ENCODE assay signal across 17 mouse cellular contexts in genomic region chr13:38515431-38515830, GRCm38 (mm10). TPM values are rescaled to one million over a fixed set of nuclear protein-coding genes. Genes with fewer than 3 reads are reported as not detected.
A peak's percentile ranks its signal among the peaks of the same experiment; 100 is the strongest.
DNase-seq lines count a peak whose midpoint lies in the region; ATAC-seq lines count a peak whose summit lies in the region.
"Had no signal": no experiment of that assay in that cellular context is flagged by ENCODE, and none has a peak within 500 bp of the region (broad histone marks: within the 10 kb centered on the region; RNA-seq: fewer than 3 reads in every experiment).

No protein-coding gene starts in this region.

- peaks cover 74% of the 10 kb centered on the region for H3K36me3 ChIP-seq in liver, embryonic 15.5 days (replicated peaks)
- H3K36me3 ChIP-seq in intestine, embryonic 15.5 days: peaks cover 41% of the 10 kb centered on the region
- peaks cover 92% of the 10 kb centered on the region for H3K36me3 ChIP-seq in kidney, embryonic 15.5 days
- peaks cover 42% of the 10 kb centered on the region for H3K36me3 ChIP-seq in stomach, embryonic 15.5 days
- H3K36me3 ChIP-seq in forebrain, embryonic 11.5 days (ENCODE audit: control insufficient read depth, insufficient read depth, low read length): no peaks in the 10 kb centered on the region; the same call in 1 of the 2 replicates

- no peak for DNase-seq in liver
- DNase-seq in heart, postnatal 25 days (ENCODE audit: low spot score): no peak
- no peak for DNase-seq in forebrain, embryonic 11.5 days (ENCODE audit: low spot score)
- DNase-seq: cerebellum, adult 9-11 months; embryo, embryonic 11 days; gastrocnemius, adult 2 months; heart, adult 11 months; thymus, postnatal 14 days had no signal

- ATAC-seq in liver, embryonic 15.5 days (ENCODE audit: insufficient read depth): peak; percentile 57; the same call in 1 of the 2 replicates
- ATAC-seq in intestine, embryonic 15.5 days: peak; percentile 80
- ATAC-seq in kidney, embryonic 15.5 days (replicated peaks; ENCODE audit: low FRiP score): 0 out of 2 replicates have a peak, but pooled peaks have one; percentile 56
- peak; percentile 74 for ATAC-seq in stomach, embryonic 15.5 days (ENCODE audit: insufficient read depth, low FRiP score, low read depth)
- ATAC-seq in forebrain, embryonic 11.5 days (replicated peaks; ENCODE audit: low FRiP score): no peak
- ATAC-seq: forebrain, embryonic 13.5 days had no signal

- H3K27ac ChIP-seq in liver, embryonic 15.5 days (replicated peaks): no peak overlapping the region
- no peak overlapping the region for H3K27ac ChIP-seq in intestine, embryonic 15.5 days
- no peak overlapping the region for H3K27ac ChIP-seq in kidney, embryonic 15.5 days
- no peak overlapping the region for H3K27ac ChIP-seq in stomach, embryonic 15.5 days
- no peak overlapping the region for H3K27ac ChIP-seq in forebrain, embryonic 11.5 days (ENCODE audit: low read depth, low read length)
- H3K27ac ChIP-seq: forebrain, embryonic 13.5 days; gastrocnemius, adult 2 months; heart, embryonic 15.5 days; left cerebral cortex, adult 2 months; limb, embryonic 12.5 days; midbrain, embryonic 10.5 days had no signal

- H3K27me3 ChIP-seq in liver, embryonic 15.5 days: no peaks in the 10 kb centered on the region
- H3K27me3 ChIP-seq in intestine, embryonic 15.5 days (replicated peaks): no peaks in the 10 kb centered on the region
- H3K27me3 ChIP-seq in kidney, embryonic 15.5 days: no peaks in the 10 kb centered on the region
- no peaks in the 10 kb centered on the region for H3K27me3 ChIP-seq in stomach, embryonic 15.5 days (replicated peaks)
- no peaks in the 10 kb centered on the region for H3K27me3 ChIP-seq in forebrain, embryonic 11.5 days (ENCODE audit: control insufficient read depth, insufficient read depth, low read length)
- H3K27me3 ChIP-seq: forebrain, embryonic 13.5 days; heart, embryonic 15.5 days; limb, embryonic 12.5 days had no signal

- H3K9me3 ChIP-seq in liver, embryonic 15.5 days (replicated peaks): no peaks in the 10 kb centered on the region
- H3K9me3 ChIP-seq in intestine, embryonic 15.5 days: no peaks in the 10 kb centered on the region
- H3K9me3 ChIP-seq in kidney, embryonic 15.5 days (replicated peaks): no peaks in the 10 kb centered on the region
- no peaks in the 10 kb centered on the region for H3K9me3 ChIP-seq in stomach, embryonic 15.5 days
- H3K9me3 ChIP-seq in forebrain, embryonic 11.5 days (ENCODE audit: control insufficient read depth, low read length): no peaks in the 10 kb centered on the region
- H3K9me3 ChIP-seq: forebrain, embryonic 13.5 days; heart, embryonic 15.5 days; limb, embryonic 12.5 days; midbrain, embryonic 10.5 days had no signal

- H3K9ac ChIP-seq in liver, embryonic 15.5 days: no peak overlapping the region
- no peak overlapping the region for H3K9ac ChIP-seq in intestine, embryonic 15.5 days
- H3K9ac ChIP-seq in kidney, embryonic 15.5 days: no peak overlapping the region
- H3K9ac ChIP-seq in stomach, embryonic 15.5 days: no peak overlapping the region
- H3K9ac ChIP-seq in forebrain, embryonic 11.5 days (ENCODE audit: low read length): no peak overlapping the region
- H3K9ac ChIP-seq: forebrain, embryonic 13.5 days; heart, embryonic 15.5 days; limb, embryonic 12.5 days had no signal

- H3K4me3 ChIP-seq in liver, embryonic 15.5 days (replicated peaks): no peak overlapping the region
- H3K4me3 ChIP-seq in intestine, embryonic 15.5 days (replicated peaks): no peak overlapping the region
- H3K4me3 ChIP-seq in kidney, embryonic 15.5 days (replicated peaks): no peak overlapping the region
- no peak overlapping the region for H3K4me3 ChIP-seq in stomach, embryonic 15.5 days (replicated peaks)
- no peak overlapping the region for H3K4me3 ChIP-seq in forebrain, embryonic 11.5 days (ENCODE audit: low read depth, low read length)
- H3K4me3 ChIP-seq: forebrain, embryonic 13.5 days; gastrocnemius, adult 2 months; heart, embryonic 15.5 days; left cerebral cortex, adult 2 months; limb, embryonic 12.5 days; midbrain, embryonic 10.5 days had no signal

- no peak overlapping the region for H3K4me2 ChIP-seq in liver, embryonic 15.5 days
- H3K4me2 ChIP-seq in intestine, embryonic 15.5 days (replicated peaks): no peak overlapping the region
- no peak overlapping the region for H3K4me2 ChIP-seq in kidney, embryonic 15.5 days
- no peak overlapping the region for H3K4me2 ChIP-seq in stomach, embryonic 15.5 days
- no peak overlapping the region for H3K4me2 ChIP-seq in forebrain, embryonic 11.5 days (ENCODE audit: low read depth, low read length, severe bottlenecking)
- H3K4me2 ChIP-seq: forebrain, embryonic 13.5 days; heart, embryonic 15.5 days; limb, embryonic 12.5 days had no signal

- H3K4me1 ChIP-seq in liver, embryonic 15.5 days (replicated peaks): 0 out of 2 replicates have a peak, but pooled peaks cover 7% of the 10 kb centered on the region
- H3K4me1 ChIP-seq in intestine, embryonic 15.5 days (replicated peaks): no peaks in the 10 kb centered on the region
- 0 out of 2 replicates have a peak, but pooled peaks cover 5% of the 10 kb centered on the region for H3K4me1 ChIP-seq in kidney, embryonic 15.5 days
- H3K4me1 ChIP-seq in stomach, embryonic 15.5 days: no peaks in the 10 kb centered on the region
- no peaks in the 10 kb centered on the region for H3K4me1 ChIP-seq in forebrain, embryonic 11.5 days (replicated peaks; ENCODE audit: control insufficient read depth, insufficient read depth, low read length)
- H3K4me1 ChIP-seq: forebrain, embryonic 13.5 days; heart, embryonic 15.5 days; limb, embryonic 12.5 days; midbrain, embryonic 10.5 days had no signal

- 71% methylated on average over 2 of the region's 2 CpGs for WGBS in liver, embryonic 15.5 days (ENCODE audit: insufficient replicate concordance)
- WGBS in intestine, embryonic 15.5 days: 69% methylated on average over 2 of the region's 2 CpGs
- 78% methylated on average over 2 of the region's 2 CpGs for WGBS in kidney, embryonic 15.5 days
- WGBS in stomach, embryonic 15.5 days: 63% methylated on average over 2 of the region's 2 CpGs
- 92% methylated on average over 2 of the region's 2 CpGs for WGBS in forebrain, embryonic 11.5 days

- intact Hi-C loops in heart, postnatal 25 days (cut with DNase I): no loop called here

RNA-seq across cellular contexts. Expression of gene Txndc5, which starts 13.2 kb away (rescaled TPM):
- polyA plus RNA-seq in liver, embryonic 15.5 days (2015; fragmentation: Nextera tagmentation; extraction: Ambion mirVana): 79.1 and 92.0 TPM in 2 replicates
- 245 and 256 TPM in 2 replicates for polyA plus RNA-seq in intestine, embryonic 15.5 days (2015; fragmentation: Nextera tagmentation; extraction: Ambion mirVana)
- 264 and 277 TPM in 2 replicates for polyA plus RNA-seq in kidney, embryonic 15.5 days (2015; fragmentation: Nextera tagmentation; extraction: Ambion mirVana)
- polyA plus RNA-seq in stomach, embryonic 15.5 days (2015; fragmentation: Nextera tagmentation; extraction: Ambion mirVana): 266 and 280 TPM in 2 replicates
- total RNA-seq in heart, postnatal 25 days (2021): 10 to 100 TPM; 32.3 to 37.4 TPM
- polyA plus RNA-seq in forebrain, embryonic 11.5 days (2014; fragmentation: Nextera tagmentation; extraction: Ambion mirVana): 122 and 137 TPM in 2 replicates
